Mouse (Mus musculus): ENCODE data around the gene Adamts18. TPM values are rescaled to one million over a fixed set of nuclear protein-coding genes. Genes with fewer than 3 reads are reported as not detected.

Gene Adamts18
- 9.9 and 10.8 TPM in 2 replicates for polyA plus RNA-seq (2012; rRNA removed)

GRCm38 (mm10) chr8:113848653-113849135, at the start of gene Adamts18:
Gene Adamts18 (minus strand): TSS chr8:113848738.

Other genes with a start within 250 kb of the Adamts18 start
- 5.3 and 6.2 TPM in 2 replicates for gene Mon1b, start 213.2 kb downstream of the Adamts18 start, polyA plus RNA-seq (2012; rRNA removed)
- gene Syce1l, start 205.5 kb downstream of the Adamts18 start, polyA plus RNA-seq (2012; rRNA removed) = 0.31 and 0.57 TPM in 2 replicates